8 mouse cellular contexts compared by ENCODE assay signal in genomic region chr1:151352911-151353310, GRCm38 (mm10). TPM values are rescaled to one million over a fixed set of nuclear protein-coding genes. Genes with fewer than 3 reads are reported as not detected.
DNase-seq lines count a peak whose midpoint lies in the region; ATAC-seq and TF ChIP-seq lines count a peak whose summit lies in the region.

No protein-coding gene starts in this region.

- H3K9ac ChIP-seq in heart, adult 2 months (ENCODE audit: low read depth, low read length) = no peak overlapping the region
- H3K9ac ChIP-seq in lung, postnatal 0 days (replicated peaks; ENCODE audit: low read depth) = no peak overlapping the region

- no peaks in the 10 kb centered on the region for H3K27me3 ChIP-seq in heart, adult 2 months (ENCODE audit: control insufficient read depth, insufficient read depth, low read length)
- H3K27me3 ChIP-seq in lung, postnatal 0 days (replicated peaks; ENCODE audit: insufficient read depth, low read length) = no peaks in the 10 kb centered on the region
- no peaks in the 10 kb centered on the region for H3K27me3 ChIP-seq in hindbrain, embryonic 10.5 days (ENCODE audit: insufficient read depth, poor library complexity, severe bottlenecking)

- H3K9me3 ChIP-seq in lung, postnatal 0 days (ENCODE audit: low read length) = no peaks in the 10 kb centered on the region
- no peaks in the 10 kb centered on the region for H3K9me3 ChIP-seq in hindbrain, embryonic 10.5 days

- peak; percentile 72 for TF ChIP-seq CTCF in heart, adult 2 months (IDR thresholded peaks at IDR 0.05)
- TF ChIP-seq CTCF in lung, postnatal 0 days (IDR thresholded peaks at IDR 0.05) = peak; percentile 74

- peaks cover 2% of the 10 kb centered on the region for H3K4me1 ChIP-seq in heart, adult 2 months (ENCODE audit: control insufficient read depth, insufficient read depth, low read length)
- H3K4me1 ChIP-seq in lung, postnatal 0 days (ENCODE audit: insufficient read depth, low read depth, low read length) = peaks cover 4% of the 10 kb centered on the region; the same call in 1 of the 2 replicates
- H3K4me1 ChIP-seq in hindbrain, embryonic 10.5 days (replicated peaks) = 0 out of 2 replicates have a peak, but pooled peaks cover 3% of the 10 kb centered on the region

- peaks cover 65% of the 10 kb centered on the region for H3K36me3 ChIP-seq in heart, adult 2 months (ENCODE audit: control insufficient read depth, insufficient read depth, low read length)
- peaks cover 22% of the 10 kb centered on the region; the same call in 1 of the 2 replicates for H3K36me3 ChIP-seq in lung, postnatal 0 days (ENCODE audit: insufficient read depth, low read length)
- H3K36me3 ChIP-seq in hindbrain, embryonic 10.5 days = peaks cover 91% of the 10 kb centered on the region

- no peak overlapping the region for H3K4me3 ChIP-seq in heart, adult 2 months
- H3K4me3 ChIP-seq in lung, postnatal 0 days (ENCODE audit: low read depth, low read length) = no peak overlapping the region
- H3K4me3 ChIP-seq in hindbrain, embryonic 10.5 days = no peak overlapping the region

- intact Hi-C loops in heart, adult 2 months (cut with DNase I) = loop anchor here (2.0 kb wide), 1 partner anchor 274 kb away; no protein-coding TSS in a partner anchor
- intact Hi-C loops in heart, postnatal 14 days (cut with DNase I) = loop anchor here (5.0 kb wide), 1 partner anchor 316 kb away; no protein-coding TSS in a partner anchor

- H3K79me2 ChIP-seq in heart, adult 2 months (replicated peaks; ENCODE audit: control insufficient read depth, insufficient read depth, low read length) = no peaks in the 10 kb centered on the region; the same call in none of the 2 replicates

- no peak overlapping the region for H3K27ac ChIP-seq in heart, adult 2 months
- no peak overlapping the region for H3K27ac ChIP-seq in lung, postnatal 0 days (ENCODE audit: low read length)
- H3K27ac ChIP-seq in hindbrain, embryonic 10.5 days = no peak overlapping the region

- TF ChIP-seq POLR2A in heart, adult 2 months (IDR thresholded peaks at IDR 0.05; ENCODE audit: insufficient read depth, low read depth, low read length) = no peak

- no peak overlapping the region for H3K4me2 ChIP-seq in lung, postnatal 0 days (replicated peaks; ENCODE audit: low read depth, low read length)

- WGBS in heart, adult 2 months = 86% methylated on average over 2 of the region's 2 CpGs
- WGBS in lung, postnatal 0 days = 81% methylated on average over 2 of the region's 2 CpGs
- WGBS in hindbrain, embryonic 10.5 days = 90% methylated on average over 2 of the region's 2 CpGs

- ATAC-seq in lung, postnatal 0 days = peak; percentile 46; the same call in 1 of the 2 replicates

- DNase-seq in heart, adult 2 months = no peak
- DNase-seq in heart, postnatal 14 days = no peak
- peak; percentile 63 for DNase-seq in A20 (ENCODE audit: low read depth, low spot score)
- DNase-seq in R1 (ENCODE audit: low read depth, low spot score) = peak; percentile 65
- peak; percentile 46 for DNase-seq in lung, postnatal 0 days (ENCODE audit: low spot score)
- DNase-seq in ovary, postnatal 14 days (ENCODE audit: low spot score) = no peak
- DNase-seq in Muller cell, postnatal 12 days (ENCODE audit: inconsistent ontology term) = no peak
- no peak for DNase-seq in hindbrain, embryonic 10.5 days (ENCODE audit: low spot score)

- TF ChIP-seq EP300 in heart, adult 2 months (IDR thresholded peaks at IDR 0.05; ENCODE audit: insufficient read depth, low read depth, low read length) = 0 out of 2 replicates have a peak, but pooled peaks have one; percentile 42
- TF ChIP-seq EP300 in lung, postnatal 0 days (IDR thresholded peaks at IDR 0.05) = no peak

RNA-seq across cellular contexts. Expression of gene Ivns1abp, which starts 8.6 kb away (rescaled TPM):
- 100 to 1,000 TPM; 659 to 843 TPM for total RNA-seq in heart, adult 2 months (2021)
- polyA plus RNA-seq in heart, adult 2 months (2012; rRNA removed) = 259 and 495 TPM in 2 replicates
- 100 to 1,000 TPM; 450 to 452 TPM for total RNA-seq in heart, postnatal 14 days (2021)
- 107 and 117 TPM in 2 replicates for polyA plus RNA-seq in lung, postnatal 0 days (2015; fragmentation: Nextera tagmentation; extraction: Ambion mirVana)
- polyA plus RNA-seq in hindbrain, embryonic 10.5 days (2016; fragmentation: Nextera tagmentation; extraction: Ambion mirVana) = 299 and 375 TPM in 2 replicates

Comparison
In these comparisons a context has a peak if more than half of its experiments do, and no peak if none do; other contexts are left out.
1. DNase-seq: peak in A20 (single experiment), R1 (single experiment) and lung, postnatal 0 days (single experiment); none in heart, adult 2 months (0 of 2), heart, postnatal 14 days (0 of 2), ovary, postnatal 14 days (single experiment), Muller cell, postnatal 12 days (single experiment) and hindbrain, embryonic 10.5 days (single experiment).